Mouse (Mus musculus) brain, embryonic 14.5 days (tissue): ENCODE data around the gene Vcan. TPM values are rescaled to one million over a fixed set of nuclear protein-coding genes. Genes with fewer than 3 reads are reported as not detected.

Experiments
- DNase-seq: peaks from one replicate; pipeline ENCODE4 v3.0.0-alpha.2; 2011; ENCODE audit warnings: low read depth
- CTCF ChIP-seq: fragments of 200-500 bp; IDR thresholded peaks from 2 replicates; pipeline ENCODE4 v1.5.1; 2012; ENCODE audit warnings: inconsistent platforms, mild to moderate bottlenecking, moderate library complexity, borderline replicate concordance; ENCODE audit not compliant: insufficient read depth, insufficient read length; ENCODE audit errors: extremely low read depth
- POLR2A ChIP-seq: fragments of 200-500 bp; IDR thresholded peaks from 2 replicates; pipeline ENCODE4 v1.6.1; 2012; ENCODE audit warnings: mild to moderate bottlenecking, inconsistent platforms, borderline replicate concordance; ENCODE audit not compliant: poor library complexity, insufficient read depth, insufficient read length, severe bottlenecking; ENCODE audit errors: extremely low read depth
- polyA plus RNA-seq: library from polyadenylated mRNA; depleted of rRNA; stranded (reverse); fragments of >200 nt; gene quantifications from 2 replicates; pipeline ENCODE4 v1.2.3, GENCODE M21; 2012

Gene Vcan
- polyA plus RNA-seq, 1 experiment, result 58.0 TPM

DNA sequence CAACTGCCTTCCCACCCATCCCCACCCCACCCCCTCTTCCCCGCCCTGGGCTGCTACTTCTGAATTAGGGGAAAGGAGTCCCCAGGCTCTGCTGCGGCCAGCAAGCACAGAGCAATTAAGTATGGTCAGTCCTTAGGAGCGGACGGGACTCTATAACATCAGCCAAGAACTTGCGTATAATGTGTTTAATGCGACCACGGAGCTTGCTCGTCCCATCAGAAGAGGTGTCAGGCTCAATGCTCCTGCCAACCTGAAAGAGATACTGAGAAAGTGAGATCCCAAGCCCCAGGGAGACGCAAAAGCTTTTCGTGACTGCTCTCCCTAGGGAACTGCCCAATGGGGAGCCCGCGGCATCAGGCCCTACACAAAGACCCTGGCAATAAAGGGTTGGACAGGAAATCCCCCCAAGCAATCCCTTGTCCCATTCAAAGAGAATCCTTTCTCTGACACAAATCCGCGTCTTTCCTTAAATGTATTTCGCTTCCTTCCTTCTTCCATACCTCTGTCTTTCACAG, 434 bp upstream of the Vcan start:
- no peak for TF ChIP-seq CTCF
- no peak for TF ChIP-seq POLR2A
- DNase-seq, result no peak

- TF ChIP-seq CTCF (no peak), POLR2A (no peak)
- DNase-seq, result peak; percentile 84
Observed at GRCm38 (mm10) chr13:89741116-89741551, 1.2 kb downstream of the Vcan start.

DNA sequence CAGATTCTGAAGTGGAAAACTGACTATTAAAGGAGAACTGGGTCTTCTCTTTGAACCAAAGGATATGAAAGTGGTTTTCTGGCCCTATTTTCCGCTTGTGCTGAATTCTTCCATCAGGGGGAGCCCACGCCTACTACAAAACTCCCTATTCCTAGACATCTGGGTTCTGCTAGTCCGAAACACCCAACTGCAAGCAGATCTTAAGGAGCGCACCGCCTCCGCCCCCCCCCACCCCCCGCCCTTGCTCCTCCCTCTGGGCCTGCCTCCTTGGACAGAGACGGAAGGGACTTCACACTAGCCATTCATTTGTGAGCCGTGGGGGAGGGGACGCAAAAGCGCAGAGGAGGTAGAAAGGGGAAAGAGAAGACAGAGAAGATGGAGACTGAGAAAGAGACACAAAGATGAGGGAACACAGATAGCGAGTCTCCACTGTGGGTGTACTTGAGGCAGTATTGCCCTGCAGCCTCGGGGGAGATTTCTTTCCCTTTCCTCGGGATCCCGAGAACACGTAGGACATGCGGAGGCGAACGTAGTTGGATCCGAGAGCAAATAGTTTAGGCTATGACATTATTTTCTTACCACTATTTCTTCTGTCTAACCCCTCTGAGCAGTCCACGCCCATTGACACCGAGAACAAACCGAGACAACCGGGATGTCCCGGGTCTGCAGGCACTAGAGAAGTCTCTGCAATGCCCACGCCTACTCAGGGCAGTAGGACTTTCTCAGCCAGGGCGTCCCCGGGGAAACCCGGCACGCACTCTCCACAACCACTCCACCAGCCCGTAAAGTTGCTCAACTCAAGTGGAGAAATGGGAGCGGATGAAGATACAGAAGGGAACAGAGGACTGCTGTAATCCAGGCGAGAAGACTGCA, 1.8 kb downstream of the Vcan start:
- TF ChIP-seq POLR2A, result 0 out of 2 replicates have a peak, but pooled peaks have one; percentile 19
- peak; percentile 61; the same call in 1 of the 2 replicates for TF ChIP-seq CTCF
- DNase-seq, result peak; percentile 97

DNA sequence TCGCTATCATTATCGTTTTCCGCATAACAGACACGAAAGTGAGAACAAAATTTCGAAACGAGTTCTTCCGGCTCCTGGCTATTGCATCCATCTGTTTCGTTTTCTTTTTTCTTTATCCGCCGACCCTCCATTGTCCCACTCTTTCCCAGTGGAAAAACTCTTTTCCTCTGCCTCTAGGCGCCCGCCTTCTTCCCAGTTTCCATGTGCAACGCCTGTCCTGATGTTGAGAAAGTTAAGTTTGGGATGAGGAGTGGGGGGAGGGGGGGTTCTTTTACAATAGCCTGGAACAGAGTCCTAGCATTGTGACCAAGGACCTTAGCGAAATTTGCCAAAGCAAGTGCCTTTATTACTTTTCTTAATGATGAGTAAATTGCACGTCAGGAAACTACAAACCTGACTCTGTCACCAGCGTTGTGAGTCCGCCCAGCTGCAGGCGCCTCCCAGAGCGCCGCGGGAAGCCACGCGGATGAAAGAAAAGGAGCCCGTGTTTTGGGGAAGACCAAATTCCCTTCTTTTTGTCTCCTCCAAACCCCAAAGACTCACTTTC, 2.5 kb downstream of the Vcan start:
- no peak for DNase-seq
- TF ChIP-seq POLR2A, result no peak
- no peak for TF ChIP-seq CTCF

DNA sequence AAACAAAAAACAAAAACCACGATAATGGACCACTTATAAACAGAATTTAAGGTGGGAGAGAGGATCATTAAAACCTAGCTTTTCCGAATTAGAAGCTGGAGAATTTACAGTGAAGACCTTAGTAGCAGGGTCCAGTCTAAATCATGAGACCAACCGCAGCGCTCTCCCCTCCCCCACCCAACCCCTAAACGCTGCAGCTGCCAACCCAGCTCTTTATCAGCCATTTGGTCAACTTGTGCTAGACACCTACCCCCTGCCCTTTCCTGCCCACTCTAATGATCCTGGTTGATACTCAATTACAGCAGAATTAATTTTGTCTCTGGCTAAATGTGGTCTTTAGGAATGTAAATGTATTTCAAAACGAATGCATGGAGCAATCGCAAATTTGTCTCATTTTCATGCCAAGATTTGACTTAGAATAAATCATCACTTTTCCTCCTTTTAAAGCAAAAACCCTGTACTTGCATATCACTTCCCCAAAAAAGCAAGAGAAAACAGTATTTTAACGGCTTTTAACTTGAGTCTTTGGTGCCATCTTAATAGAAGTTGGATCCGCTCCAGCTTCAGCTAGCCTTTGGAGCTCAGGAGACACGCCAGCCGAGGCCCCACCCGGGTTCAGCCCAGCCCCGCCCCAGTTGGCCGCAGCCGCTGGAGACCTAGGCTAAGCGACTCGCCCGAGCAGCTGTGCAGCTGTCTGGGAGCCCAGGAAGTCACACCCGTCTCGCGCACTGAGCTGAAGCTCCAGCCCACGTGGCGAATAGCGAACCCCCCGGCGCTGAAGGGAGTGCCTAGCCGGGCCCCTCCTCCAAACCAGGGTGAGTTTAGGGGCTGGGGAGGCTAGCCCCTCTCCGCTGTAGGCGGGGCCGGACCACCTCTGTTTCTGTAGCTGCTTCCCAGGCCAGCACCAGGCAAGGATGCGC, 3.3 kb downstream of the Vcan start:
- no peak for TF ChIP-seq CTCF
- TF ChIP-seq POLR2A, result no peak

DNA sequence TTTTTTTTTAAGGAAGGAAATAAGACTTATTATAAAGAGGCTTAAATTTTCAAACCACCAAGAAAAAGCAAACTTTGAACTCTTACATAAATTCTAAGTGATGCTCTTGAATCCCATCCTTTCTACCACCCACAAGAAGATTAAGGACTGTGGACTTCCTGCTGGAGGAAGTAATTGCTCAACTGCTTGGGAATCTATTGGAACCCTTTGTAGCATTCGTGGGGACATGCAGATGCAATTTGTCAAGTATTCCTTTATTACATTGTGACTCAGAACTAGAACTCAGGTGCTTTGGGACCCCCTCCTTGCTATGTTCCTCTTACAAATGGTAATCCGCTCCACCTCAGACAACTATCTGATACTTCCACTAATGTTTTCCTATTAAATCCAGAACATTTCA, 4.0 kb downstream of the Vcan start:
- no peak for TF ChIP-seq POLR2A
- TF ChIP-seq CTCF, result no peak
- peak; percentile 15 for DNase-seq

More for the DNA sequence above, 3.3 kb downstream of the Vcan start:
- DNase-seq, result peak; percentile 82

DNA sequence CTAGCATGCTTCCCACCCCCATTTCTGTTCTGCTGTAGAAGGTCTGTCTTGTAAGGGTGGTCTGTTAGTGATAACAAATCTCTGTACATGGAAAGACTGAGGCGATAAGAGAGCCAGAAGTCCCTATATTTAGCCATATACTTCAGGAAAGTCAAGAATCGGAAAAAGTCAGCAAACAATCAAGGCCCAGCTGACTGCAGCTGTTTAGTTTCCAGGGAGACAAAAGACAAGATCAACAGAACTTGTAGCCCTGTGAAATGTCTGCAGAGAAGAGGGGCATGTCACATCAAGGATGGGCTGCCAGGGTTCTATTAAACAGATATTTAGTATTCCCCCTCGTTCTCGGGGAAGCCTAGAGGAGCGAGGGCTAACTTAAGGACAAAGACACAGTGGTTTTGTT, 7.2 kb downstream of the Vcan start:
- no peak for DNase-seq
- no peak for TF ChIP-seq CTCF

GRCm38 (mm10) chr13:89726492-89726891, 15.8 kb downstream of the Vcan start:
- TF ChIP-seq POLR2A (no peak), CTCF (no peak)

GRCm38 (mm10) chr13:89720497-89720896, 21.8 kb downstream of the Vcan start:
- DNase-seq, result no peak
- no peak for TF ChIP-seq CTCF
- no peak for TF ChIP-seq POLR2A

More at GRCm38 (mm10) chr13:89726492-89726891, 15.8 kb downstream of the Vcan start:
- no peak for DNase-seq

- TF ChIP-seq POLR2A (no peak), CTCF (no peak)
- DNase-seq, result no peak
Observed at GRCm38 (mm10) chr13:89709497-89710201, 32.7 kb downstream of the Vcan start.
